Mouse (Mus musculus) heart, adult 2 months (tissue): ENCODE measurements at regions not wholly inside any gene's neighbourhood (a gene's known extent, or its start where the extent isn't known, plus 50 kb on each side); places are given as distances from the start of the nearest gene placed in this dataset.

Source experiments
- DNase-seq, 2 experiments: peaks; one replicate each; pipeline ENCODE4 v3.0.0; 2021
- H3K27ac ChIP-seq: fragments of 200-600 bp; 2 replicates; pipeline ENCODE4 v1.8.1; 2022
- H3K27me3 ChIP-seq: fragments of 200-500 bp; 2 replicates; pipeline ENCODE4 v1.6.1; 2012; ENCODE audit warnings: mild to moderate bottlenecking, low read length, inconsistent platforms, mixed read lengths; ENCODE audit not compliant: control insufficient read depth, insufficient read depth
- H3K36me3 ChIP-seq: fragments of 200-500 bp; 2 replicates; pipeline ENCODE4 v1.6.1; 2012; ENCODE audit warnings: low read length, inconsistent platforms; ENCODE audit not compliant: control insufficient read depth, insufficient read depth
- H3K4me1 ChIP-seq: fragments of 200-500 bp; 2 replicates; pipeline ENCODE4 v1.6.1; 2011; ENCODE audit warnings: low read length; ENCODE audit not compliant: control insufficient read depth, insufficient read depth
- H3K4me3 ChIP-seq: fragments of 200-600 bp; 2 replicates; pipeline ENCODE4 v1.8.1; 2022
- H3K79me2 ChIP-seq: fragments of 200-500 bp; replicated peaks from 2 replicates; pipeline ENCODE4 v1.6.1; 2012; ENCODE audit warnings: mild to moderate bottlenecking, inconsistent platforms, low read length, moderate library complexity, mixed read lengths; ENCODE audit not compliant: control insufficient read depth, insufficient read depth
- H3K9ac ChIP-seq: fragments of 200-500 bp; 2 replicates; pipeline ENCODE4 v1.6.1; 2012; ENCODE audit warnings: low read depth, mild to moderate bottlenecking, control low read depth, inconsistent platforms, low read length, mixed read lengths
- CTCF ChIP-seq: fragments of 200-600 bp; IDR thresholded peaks from 2 replicates; pipeline ENCODE4 v1.8.1; 2022; ENCODE audit warnings: antibody characterized with exemption, mild to moderate bottlenecking, moderate library complexity
- EP300 ChIP-seq: fragments of 200-500 bp; IDR thresholded peaks from 2 replicates; pipeline ENCODE4 v1.6.1; 2011; ENCODE audit warnings: low read depth, low read length, control low read depth; ENCODE audit not compliant: insufficient read depth
- POLR2A ChIP-seq: fragments of 200-500 bp; IDR thresholded peaks from 2 replicates; pipeline ENCODE4 v1.6.1; 2011; ENCODE audit warnings: mild to moderate bottlenecking, low read depth, low read length, control low read depth; ENCODE audit not compliant: insufficient read depth
- WGBS: fragments of 180-500 bp; shearing (Covaris S2); methylation state at CpG from one replicate; pipeline ENCODE4 v1.1.7; 2018; 5-methylcytosine and 5-hydroxymethylcytosine counted together
- intact Hi-C: fragments of 180-260 bp; cut with DNase I; formaldehyde crosslinking; loops from one replicate; pipeline ENCODE4 v1.15.1; 2025

- TF ChIP-seq EP300 (no peak), POLR2A (no peak), CTCF (no peak)
- Histone ChIP-seq H3K36me3 (no peaks in the 10 kb centered on the region; the same call in 1 of the 2 replicates), H3K4me3 (no peak overlapping the region), H3K27me3 (no peaks in the 10 kb centered on the region), H3K9ac (no peak overlapping the region), H3K4me1 (no peaks in the 10 kb centered on the region; the same call in 1 of the 2 replicates), H3K27ac (no peak overlapping the region), H3K79me2 (no peaks in the 10 kb centered on the region)
- 64% methylated on average over 6 of the region's 6 CpGs for WGBS
- intact Hi-C loops, result no loop called here
- no peak for DNase-seq
These were observed 90.8 kb upstream of the Ppargc1a start for GRCm38 (mm10) chr5:51658232-51658896.

DNA sequence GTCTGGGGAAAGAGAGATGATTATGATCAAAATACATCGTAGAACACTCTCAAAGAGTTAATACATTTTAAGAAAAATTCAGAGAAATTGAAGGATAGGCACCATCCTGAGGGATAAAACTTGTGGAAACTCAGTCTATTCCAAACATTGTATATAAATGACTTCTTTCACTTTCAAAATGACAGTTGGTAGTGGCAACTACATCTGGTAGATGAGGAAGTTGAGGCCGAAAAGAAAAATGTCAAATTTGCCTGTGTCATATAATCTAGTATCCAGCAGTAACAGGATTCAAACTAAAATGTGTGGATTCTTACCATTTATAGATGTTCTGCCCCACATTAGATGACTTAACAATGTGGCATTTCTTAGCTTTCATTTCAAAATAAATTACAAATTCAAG, 86.0 kb upstream of the Ppargc1a start:
- Histone ChIP-seq H3K4me1 (no peaks in the 10 kb centered on the region), H3K9ac (no peak overlapping the region), H3K36me3 (no peaks in the 10 kb centered on the region), H3K27me3 (no peaks in the 10 kb centered on the region), H3K79me2 (no peaks in the 10 kb centered on the region), H3K27ac (no peak overlapping the region), H3K4me3 (no peak overlapping the region)
- no peak for TF ChIP-seq CTCF
- no peak for TF ChIP-seq EP300
- no peak for TF ChIP-seq POLR2A
- intact Hi-C loops, result no loop called here
- no peak for DNase-seq
- WGBS, result 76% methylated on average over 2 of the region's 2 CpGs

- DNase-seq, result no peak
- H3K4me3 ChIP-seq, result no peak overlapping the region
- WGBS, result 83% methylated on average over 5 of the region's 5 CpGs
- H3K27ac ChIP-seq, result no peak overlapping the region
- intact Hi-C loops, result no loop called here
- TF ChIP-seq EP300 (no peak), POLR2A (no peak), CTCF (no peak)
- H3K27me3 ChIP-seq, result no peaks in the 10 kb centered on the region
- H3K4me1 ChIP-seq, result no peaks in the 10 kb centered on the region
- no peaks in the 10 kb centered on the region for H3K79me2 ChIP-seq
- H3K36me3 ChIP-seq, result no peaks in the 10 kb centered on the region
- H3K9ac ChIP-seq, result no peak overlapping the region
These were observed 56.9 kb upstream of the Ppargc1a start for GRCm38 (mm10) chr5:51624400-51624799.
